Mouse (Mus musculus) testis, postnatal 14 days (tissue): ENCODE measurements around the gene Yjefn3.
A peak's percentile ranks its signal among the peaks of the same experiment; 100 is the strongest.

Source experiments
- DNase-seq: peaks from one replicate; pipeline ENCODE4 v3.0.0; 2021; ENCODE audit warnings: low spot score

The Yjefn3 gene

DNA sequence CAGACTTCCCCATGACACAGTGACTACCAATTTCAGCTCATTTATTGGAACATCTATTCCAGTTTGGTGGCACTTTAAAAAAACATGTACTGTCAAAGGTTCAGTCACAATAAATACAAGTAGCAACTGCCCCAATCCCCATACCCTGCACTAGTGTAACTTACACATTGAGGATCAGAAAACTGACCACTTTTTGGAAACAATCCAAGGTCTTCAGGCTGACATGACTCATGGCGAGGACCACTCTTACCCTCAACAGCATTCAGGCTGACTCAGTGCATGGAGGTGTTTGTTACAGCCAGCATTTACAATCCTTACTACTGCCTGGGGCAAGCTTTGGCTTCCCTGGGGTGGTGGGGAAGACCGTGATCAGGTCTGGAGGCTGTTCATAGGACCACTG lies 4.6 kb upstream of the Yjefn3 start:
- DNase-seq = no peak

DNA sequence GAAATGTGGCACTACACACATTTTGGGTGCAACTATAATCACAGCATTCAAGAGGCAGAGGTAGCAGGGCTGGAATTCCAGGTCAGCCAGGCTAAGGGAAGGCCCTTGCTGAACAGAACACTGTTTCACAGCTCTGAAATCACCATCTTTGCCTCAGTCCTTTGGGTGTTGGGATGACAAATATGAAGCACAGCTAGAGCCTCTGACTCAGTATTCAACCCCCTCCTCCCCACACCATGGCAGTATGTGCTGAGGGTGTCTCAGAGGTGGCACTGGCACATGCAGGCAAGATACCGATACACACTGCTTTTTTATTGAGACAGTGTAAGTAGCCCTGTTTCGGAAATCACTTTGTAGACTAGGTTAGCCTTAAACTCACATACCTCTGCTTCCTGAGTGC lies 3.7 kb upstream of the Yjefn3 start:
- DNase-seq = no peak

DNA sequence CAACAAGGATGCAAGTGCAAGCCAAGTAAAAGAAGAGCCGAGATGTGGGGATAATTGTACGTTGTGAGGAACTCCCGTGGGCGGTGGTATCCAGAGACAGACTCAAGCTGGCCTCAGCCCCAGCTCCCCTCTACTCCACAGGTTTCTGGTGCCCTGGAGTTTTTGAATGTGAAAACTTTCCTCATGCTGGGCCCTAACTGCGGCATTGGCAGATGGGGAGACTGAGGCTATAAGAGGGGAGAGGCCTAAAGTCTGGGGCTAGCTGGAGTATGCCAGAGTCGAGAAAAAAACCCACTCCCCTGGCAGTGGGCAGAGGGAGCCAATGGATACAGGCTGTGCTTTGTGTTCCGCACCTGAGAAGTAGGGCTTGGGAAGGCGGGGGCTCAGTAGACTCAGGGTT lies 1.6 kb upstream of the Yjefn3 start:
- no peak for DNase-seq

DNA sequence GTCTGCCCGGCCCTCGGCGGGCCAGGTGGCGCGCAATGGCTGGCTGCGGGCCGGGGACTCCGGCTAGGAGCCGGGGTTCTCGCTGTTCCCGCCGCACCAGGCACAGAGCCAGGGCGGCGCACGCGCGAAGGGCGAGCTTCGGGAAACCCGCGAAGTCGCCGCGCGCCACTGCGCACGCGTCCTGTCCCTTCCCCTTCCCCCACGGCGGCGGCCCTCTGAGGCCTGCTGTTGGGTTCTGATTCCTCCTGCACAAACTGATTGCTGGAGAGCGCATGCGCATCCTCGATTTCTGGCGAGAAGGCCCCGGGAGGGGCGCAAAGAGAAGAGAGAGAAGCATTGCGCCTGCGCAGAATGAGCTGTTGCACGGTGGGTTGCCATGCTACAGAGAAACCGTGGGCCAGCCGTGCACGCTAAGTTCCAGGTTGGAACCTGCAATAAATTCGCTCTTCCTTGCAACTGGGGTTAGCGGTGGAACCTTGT lies 591 bp upstream of the Yjefn3 start:
- DNase-seq = peak; percentile 98

DNA sequence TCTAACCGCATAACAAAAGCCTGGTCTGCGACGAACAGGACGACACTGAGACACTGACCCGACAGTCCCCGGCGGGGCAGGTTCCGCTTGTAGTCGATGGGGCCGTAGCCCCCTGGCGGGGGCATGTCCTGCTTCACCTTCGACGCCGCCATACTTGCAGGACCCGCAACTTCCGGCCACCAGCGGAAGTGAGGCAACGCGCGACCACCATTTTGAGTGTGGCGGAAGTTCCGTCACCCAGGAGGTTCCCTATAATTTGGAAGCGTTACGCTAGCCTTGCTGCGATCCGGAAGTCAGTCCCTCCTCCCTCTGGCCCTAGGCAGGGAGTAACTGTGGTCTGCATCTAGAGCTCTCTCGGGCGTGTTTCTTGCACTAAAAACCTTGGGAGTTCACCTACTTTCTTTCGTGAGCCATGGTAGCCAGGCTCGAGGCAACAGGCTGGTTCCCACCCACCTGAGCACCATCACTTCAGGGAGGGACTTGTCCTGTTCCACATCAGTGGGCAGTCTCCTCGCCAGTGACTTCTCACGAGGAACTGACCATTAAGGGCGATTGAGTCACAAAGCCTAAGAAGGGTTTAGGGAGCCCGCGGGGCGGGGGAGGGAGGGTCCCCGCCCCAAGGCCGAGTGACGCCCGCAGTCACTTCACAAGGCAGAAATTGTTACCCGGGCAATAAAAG lies 889 bp downstream of the Yjefn3 start:
- DNase-seq = peak; percentile 95

DNA sequence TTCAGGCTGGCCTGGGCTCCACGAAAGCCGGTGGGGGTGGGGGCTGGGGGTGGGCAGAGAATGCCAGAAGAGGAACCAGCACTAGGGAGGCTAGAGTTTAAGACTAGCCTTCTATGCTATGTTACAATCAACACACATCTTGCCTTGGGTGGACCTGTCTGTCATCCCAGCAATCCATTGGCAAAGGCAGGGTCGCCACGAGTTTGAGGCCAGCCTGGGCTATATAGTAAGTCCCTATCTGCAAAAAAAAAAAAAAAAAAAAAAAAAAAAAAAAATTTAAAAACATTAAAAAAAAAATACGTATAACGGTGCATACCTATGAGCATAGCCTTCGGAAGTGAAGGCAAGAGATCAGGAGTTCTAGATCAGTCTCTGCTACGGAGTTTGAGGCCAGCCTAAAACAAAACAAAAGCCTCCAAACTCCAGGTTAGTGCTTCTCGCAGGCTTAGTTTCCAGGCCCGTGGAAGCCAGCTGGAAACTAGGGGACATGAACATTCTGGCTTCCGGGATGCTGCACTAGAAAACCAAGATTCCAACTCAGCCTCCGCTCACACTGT lies 1.5 kb downstream of the Yjefn3 start:
- no peak for DNase-seq

DNA sequence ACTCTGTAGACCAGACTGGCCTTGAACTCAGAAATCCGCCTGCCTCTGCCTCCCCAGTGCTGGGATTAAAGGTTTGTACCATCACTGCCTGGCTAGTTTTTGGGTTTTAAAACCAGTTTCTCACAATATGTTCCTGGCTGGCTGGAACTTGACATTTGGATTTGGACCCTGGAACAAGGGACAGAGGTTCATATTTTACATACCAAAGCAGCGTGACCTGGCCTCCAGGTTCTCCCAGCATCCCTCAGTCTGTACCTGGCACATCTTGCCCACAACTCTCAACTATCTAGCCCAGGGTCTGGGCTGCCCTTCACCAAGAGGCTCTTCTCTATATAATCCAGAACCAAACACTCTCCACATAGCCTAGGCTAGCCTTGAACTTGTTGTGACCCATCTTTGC lies 2.6 kb downstream of the Yjefn3 start:
- no peak for DNase-seq

DNA sequence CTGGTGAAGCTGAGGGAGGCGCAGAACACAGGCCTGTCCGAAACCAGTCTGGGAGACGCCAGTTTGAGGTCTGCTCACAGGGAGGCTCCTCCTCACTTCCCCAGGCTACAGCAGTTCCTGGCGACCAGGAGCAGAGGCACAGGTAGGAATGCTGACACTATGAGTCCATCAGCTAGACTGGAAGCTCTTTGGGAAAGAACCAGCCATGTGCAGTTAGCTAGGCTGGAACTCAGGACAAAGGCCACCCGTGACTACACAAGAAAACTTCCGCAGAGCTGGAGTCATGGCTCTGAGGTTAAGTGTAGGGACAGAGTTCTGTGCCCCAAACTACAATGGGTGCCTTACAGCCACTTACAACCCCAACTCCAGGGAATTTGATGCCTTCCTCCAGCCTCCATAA lies 4.7 kb downstream of the Yjefn3 start:
- DNase-seq = no peak

DNA sequence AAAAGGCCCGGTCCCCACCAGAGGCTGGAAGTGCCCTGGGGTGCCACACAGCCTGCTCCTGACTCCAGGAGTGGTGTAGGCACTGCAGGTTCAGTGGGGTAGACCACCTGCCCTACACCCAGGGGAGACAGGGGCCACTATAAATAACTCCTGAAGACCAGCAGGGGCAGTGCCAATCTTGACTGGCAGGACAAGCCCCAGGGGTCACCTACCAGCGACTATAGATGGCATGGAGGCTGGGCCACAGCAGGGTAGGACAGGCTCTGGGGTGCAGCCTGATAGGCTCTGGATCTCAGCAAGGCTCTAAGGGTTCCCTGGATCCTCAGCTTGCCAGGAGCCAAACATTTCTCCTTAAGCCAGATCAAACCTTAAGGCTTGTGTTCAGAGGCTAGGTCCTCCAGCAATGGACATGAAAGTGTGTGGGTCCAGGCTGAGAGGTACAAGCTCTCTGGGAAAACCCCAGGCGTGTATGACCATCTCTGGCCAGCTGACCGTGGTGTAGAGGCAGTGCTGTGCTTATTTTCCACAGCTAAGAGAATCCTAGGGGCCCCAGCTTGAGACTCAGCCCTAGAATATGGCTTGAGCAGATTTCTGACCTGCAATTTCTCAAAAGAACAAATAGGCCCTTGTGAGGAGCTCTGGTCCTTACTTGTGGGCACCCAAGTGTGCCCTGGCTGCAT lies 6.6 kb downstream of the Yjefn3 start:
- no peak for DNase-seq

DNA sequence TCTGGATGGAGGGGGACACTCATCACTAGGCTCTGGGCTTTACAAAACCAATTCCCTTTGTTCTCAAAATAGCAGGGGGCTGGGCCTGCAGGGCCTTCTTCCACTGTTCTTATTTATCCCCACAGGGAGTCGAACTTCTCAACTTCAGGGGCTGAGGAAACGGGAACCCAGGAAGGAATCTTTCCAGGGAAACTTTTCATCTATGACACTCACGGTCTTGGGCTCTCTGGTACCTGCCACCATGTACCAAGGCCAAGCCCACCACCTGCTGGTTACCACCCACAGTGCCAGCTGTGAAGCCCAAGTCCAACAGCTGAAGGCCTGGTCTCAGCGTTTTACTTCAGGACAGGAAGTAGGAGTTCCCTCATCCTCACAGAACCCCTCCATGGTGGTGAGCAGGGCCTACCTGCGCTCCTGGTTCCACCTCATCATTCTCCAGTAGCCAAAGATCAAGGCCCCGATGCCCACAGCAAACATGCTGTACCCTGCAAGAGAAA lies 7.6 kb downstream of the Yjefn3 start:
- DNase-seq = no peak

DNA sequence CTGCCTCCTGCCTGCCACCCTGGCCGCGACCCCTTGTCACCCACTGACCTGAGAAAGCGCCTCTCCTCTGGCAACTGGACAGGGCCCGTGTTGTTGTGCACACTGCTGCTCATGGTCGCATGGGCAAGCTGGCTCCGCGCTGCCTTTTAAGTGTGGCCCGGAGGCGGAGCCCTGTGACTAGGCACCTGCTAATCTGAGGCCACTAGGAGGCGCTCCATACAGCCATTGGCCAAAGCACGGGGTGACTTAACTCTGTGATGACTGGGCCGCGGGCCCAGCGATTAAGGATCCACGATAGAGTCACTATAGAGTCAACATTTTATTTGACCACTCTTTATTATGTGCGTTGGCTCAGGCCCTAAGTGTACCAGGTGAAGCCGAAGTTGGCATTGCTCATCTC lies 8.6 kb downstream of the Yjefn3 start:
- DNase-seq = no peak

DNA sequence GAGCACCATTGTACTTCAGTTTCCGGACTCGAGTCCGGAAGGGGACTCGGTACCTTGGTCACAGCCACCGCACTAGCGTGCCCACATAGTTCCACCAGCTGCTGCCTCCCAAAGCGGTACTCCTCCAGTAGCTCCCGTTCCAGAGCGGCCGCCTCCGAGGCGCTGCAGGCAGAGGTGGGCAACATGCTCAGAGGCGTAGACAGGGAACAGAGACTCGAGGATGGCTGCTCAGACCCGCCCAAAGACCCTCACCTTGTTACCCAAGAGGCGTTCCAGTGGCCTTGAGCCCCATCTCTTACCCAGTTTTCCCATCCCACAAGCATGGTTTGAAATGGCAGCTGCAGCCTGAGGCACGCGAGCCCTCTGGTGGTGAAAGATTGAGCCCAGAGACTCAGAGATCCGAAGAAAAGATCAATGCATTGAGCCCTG lies 11.7 kb downstream of the Yjefn3 start:
- DNase-seq = no peak

DNA sequence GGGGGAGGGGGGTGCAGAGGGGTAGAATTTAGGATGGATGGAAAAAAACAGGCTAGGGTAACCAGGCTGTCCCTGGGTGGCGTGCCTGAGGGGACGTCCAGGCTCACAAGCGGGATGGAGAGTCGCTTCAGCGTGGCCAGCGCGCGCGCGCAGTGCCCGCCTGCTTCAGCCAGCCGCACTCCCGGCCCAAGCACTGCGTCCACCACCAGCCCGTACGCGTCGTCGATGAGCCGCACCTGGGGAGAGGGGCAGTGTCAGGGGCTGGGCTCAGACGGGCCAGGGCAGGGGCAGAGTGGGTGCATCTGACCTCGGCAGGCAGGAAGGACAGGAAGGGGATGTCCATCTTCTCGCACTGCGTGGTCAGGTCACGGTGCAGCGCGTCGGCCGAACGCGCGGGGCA lies 13.6 kb downstream of the Yjefn3 start:
- no peak for DNase-seq

DNA sequence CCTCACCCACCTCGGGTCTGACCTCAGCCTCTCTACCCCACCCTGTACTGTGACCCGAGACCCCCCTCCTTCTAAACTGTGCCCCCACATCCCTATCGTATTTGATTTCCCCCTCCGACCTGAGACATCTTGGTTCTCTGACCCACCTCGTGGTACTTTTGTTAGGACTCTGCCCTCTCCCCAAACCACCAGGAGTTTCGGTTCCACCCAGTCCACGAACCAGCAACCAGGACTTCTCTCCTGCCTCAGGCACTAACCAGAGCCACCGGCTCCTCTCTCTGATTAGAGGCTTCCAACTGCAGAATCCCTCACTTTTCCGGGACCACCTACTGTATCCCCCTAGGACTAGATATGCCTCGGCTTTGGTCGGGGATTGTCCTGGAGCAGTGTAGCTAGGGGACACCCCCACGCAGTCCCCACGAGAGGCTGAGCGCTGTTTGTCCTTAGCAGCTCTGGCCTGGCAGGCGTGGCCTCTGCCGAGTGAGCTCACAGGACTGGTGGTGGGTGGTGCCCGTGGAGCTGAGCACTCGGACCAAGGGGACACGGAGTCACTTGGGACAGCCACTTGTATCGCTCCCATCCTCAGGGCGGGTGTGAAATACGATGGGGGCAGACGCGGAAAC lies 14.2 kb downstream of the Yjefn3 start:
- DNase-seq = no peak

DNA sequence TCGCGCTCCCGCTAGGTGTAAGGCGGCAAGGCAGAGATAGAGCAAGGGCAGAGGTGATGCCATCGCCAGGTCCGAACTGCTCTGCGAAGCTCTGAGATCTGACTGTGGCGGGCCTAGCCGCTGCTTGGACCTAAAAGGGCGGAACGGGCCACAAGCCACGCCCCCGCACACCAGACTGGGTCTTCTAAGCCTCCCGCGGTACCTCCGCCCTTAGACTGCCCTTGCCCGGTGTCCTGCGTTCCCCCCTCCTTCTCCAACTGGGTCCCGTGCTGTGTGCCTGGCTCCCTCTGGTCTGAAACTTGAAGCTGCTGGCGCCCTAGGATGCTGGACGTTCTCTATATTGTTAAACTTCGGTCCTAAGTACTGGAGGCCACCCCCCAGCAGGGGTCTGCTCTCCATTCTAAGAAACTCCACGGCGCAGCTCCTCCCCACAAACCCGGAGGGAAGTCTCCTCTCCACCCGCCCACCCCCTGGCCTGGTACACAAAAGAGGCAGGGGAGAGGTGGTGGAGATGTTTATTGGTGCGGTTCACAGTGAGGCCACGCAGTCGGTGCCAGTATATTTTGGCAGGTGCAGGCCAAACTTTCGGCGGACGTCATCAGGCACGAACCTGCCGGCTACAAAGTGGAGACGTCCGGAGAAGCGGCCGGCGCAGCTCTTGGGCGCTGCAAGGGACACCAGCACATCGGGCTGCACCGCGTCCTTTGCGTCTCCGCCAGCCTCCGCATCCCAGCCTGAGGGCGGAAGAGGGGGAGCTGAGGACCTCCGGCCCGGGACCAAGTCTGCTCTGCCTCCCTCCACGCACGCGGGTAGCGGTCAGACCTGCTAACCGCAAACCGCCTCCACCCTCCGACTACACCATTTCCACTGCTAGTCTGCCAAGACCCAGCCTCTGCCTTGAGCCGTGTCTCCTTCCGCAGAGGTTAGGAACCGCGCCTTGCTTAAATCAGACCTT lies 14.9 kb downstream of the Yjefn3 start, which contains the start of gene Cilp2:
Cilp2 (minus strand) TSS at position 399 of the 955 bp plus-strand sequence.
- no peak for DNase-seq

DNA sequence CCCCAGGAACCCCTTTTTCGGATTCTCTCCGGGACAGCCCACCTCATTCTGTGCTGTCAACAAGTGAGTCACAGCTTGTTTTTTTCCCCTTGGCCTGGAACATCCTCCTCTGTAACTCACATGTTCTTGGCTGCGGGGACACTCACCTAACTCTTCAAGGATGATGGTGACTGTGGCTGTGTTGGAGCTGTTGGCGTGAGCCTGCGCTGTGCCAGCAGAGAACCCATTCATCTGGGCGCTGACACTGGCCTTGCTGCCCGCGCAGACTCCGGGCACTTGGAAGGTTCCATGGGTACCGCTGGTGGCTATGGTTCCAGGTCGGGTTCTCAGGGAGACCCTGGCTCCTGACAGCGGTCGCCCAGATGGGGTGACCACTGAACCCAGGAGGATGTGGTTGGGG lies 18.4 kb downstream of the Yjefn3 start:
- no peak for DNase-seq

DNA sequence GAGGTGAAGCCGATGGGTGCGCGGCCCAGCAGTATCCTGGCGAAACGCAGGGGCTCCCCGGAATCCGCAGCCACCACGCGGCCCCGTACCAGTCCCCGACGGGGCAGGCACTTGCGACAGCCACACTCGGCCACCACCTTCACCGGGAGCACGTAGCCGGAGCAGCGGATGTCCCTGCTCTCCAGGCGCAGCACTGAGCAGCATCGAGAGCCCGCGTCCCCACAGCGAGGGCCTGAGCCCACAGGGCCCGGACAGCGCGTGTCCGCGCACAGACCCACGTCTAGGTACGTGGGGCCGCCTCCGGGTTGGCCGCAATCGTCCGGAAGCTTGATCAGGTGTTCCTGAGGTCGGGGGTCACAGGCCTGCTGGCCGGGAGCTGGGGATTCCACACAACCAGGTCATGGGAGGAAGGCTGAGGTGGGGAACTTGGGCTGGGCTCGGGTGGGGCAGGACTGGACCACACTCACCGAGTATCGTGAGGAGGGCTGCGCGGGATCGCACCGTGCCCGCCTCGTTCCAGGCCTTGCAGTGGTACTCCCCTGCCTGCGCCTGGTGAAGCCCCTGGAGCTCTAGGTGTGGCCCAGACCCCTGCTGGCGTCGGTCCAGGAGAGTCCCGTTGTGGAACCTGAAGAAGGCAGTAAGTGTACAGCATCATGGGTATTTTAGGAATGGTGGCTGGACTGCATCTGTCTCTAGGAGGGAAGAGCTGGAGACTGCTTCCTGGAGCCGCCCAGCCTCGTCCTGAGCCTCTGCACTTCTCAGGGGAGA lies 19.5 kb downstream of the Yjefn3 start:
- DNase-seq = no peak

DNA sequence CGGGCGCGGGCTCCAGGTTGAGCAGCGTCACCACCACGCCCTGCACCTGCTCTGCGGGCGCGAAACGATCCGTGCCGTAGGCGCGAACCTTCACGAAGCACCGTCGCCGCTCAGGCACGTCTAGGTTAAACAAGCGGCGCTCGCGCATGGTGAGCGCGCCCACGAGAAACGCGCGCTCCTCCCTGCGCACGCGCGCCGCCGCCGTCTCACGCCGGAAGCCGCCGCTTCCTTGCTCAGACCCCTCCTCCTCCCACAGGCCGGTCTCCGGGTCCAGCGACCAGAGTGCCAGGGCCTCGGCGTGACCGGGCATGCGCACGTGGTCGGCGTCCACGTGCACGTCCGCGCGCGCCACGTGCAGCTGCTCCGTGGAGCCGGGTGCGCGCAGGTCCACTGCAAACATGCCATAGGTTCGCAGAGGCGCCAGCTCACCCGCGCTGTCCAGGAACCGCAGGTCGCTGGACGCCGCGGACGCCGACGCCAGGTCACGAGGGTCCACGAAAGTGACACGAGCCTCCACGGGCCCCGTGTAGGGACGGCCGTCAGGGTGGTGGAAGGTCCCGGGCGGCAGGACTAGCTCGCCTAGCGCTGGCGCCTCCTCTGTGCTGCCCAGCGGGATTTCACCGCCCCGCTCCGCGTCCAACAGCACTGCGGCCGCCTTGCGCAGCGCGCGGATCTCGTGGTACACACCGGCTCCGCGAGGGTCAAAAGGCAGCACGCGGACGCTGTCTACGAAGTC lies 20.3 kb downstream of the Yjefn3 start:
- DNase-seq = peak; percentile 87

DNA sequence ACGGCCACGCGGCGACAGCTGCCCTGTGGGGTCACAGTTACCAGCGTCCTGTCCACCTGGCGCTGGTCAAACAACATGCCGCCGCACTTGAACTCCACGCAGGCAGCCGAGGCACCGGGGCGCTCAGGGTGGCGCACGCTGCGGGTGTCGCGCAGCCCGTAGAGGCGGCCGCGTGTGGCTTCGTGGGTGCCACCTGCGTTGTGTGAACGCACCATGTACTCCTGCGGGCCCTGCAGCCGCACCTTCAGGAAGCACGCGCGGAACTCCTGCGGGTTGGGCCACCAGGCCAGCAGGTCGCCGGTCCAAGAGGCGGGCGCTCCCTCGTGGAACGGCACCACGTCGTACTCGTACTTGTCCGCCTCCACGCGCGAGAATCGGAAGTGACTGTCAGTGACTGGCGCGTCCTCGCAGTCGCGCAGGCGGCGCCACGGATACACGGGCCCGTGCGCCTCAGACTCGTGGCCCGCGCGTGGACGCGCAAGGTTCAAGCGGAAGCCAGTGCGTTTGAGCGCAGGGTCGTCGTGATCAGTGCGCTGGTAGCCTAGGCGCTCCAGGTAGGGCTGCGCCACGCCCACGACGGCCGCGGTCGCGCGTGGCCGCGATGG lies 21.1 kb downstream of the Yjefn3 start:
- no peak for DNase-seq

DNA sequence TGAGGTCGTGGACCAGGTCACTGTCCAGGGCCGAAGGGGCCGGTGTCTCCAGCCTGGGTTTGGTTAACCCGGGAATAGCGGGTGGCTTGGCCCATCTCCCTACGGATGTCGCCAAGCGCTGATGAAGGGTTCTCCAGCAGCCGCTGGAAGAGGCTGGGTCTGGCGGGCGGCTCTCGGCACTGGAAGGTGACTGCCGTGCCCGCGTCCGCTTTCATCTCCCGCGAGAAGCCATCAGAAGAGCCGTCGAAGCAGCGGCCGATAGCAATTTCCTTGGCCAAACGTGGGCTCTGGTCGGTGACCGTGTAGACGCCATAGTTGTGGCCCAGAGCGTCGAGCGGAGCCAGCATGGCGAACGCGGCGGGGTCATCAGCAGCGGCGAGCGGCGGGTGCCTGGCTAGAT lies 21.7 kb downstream of the Yjefn3 start:
- DNase-seq = no peak
